Mouse (Mus musculus) cortical plate, adult 2 months (tissue): ENCODE results near the gene Lancl1.
A peak's percentile ranks its signal among the peaks of the same experiment; 100 is the strongest.

Experiments used
- CTCF ChIP-seq: fragments of 200-500 bp; IDR thresholded peaks from 2 replicates; pipeline ENCODE4 v1.5.1; 2011; ENCODE audit warnings: mild to moderate bottlenecking, control low read depth, low read length; ENCODE audit not compliant: insufficient read depth; ENCODE audit errors: extremely low read depth
- POLR2A ChIP-seq: fragments of 200-500 bp; IDR thresholded peaks from 2 replicates; pipeline ENCODE4 v1.6.1; 2011; ENCODE audit warnings: mild to moderate bottlenecking, low read length, control low read depth; ENCODE audit not compliant: insufficient read depth; ENCODE audit errors: extremely low read depth

GRCm38 (mm10) chr1:67061456-67062085 is 22.9 kb upstream of the Lancl1 start:
- TF ChIP-seq CTCF (peak; percentile 89), POLR2A (no peak)
